9 mouse cellular contexts compared by ENCODE assay signal in genomic region chr11:113618303-113618671, GRCm38 (mm10). TPM values are rescaled to one million over a fixed set of nuclear protein-coding genes. Genes with fewer than 3 reads are reported as not detected.
DNase-seq lines count a peak whose midpoint lies in the region; ATAC-seq and TF ChIP-seq lines count a peak whose summit lies in the region.
"Had no signal": no experiment of that assay in that cellular context is flagged by ENCODE, and none has a peak within 500 bp of the region (broad histone marks: within the 10 kb centered on the region; RNA-seq: fewer than 3 reads in every experiment).

No protein-coding gene starts in this region.

- TF ChIP-seq POLR2A in MEL (IDR thresholded peaks at IDR 0.05; ENCODE audit: control insufficient read depth in 1 of 2, insufficient read depth in 1 of 2, low read depth in 1 of 2, low read length in 2 of 2, poor library complexity in 1 of 2) = no peak

- no peak for TF ChIP-seq EP300 in MEL (IDR thresholded peaks at IDR 0.05; ENCODE audit: low read depth in 1 of 2, low read length in 2 of 2)

- H3K4me3 ChIP-seq in heart, embryonic 14.5 days (ENCODE audit: control insufficient read depth in 1 of 2, insufficient read depth in 1 of 2, low read depth in 1 of 2, low read length in 2 of 2) = peak overlapping the region in 1 of 2 experiments; percentile 46; a peak in 3 of 4 replicates
- peak overlapping the region; percentile 56 to 62 for H3K4me3 ChIP-seq in MEL (ENCODE audit: control insufficient read depth in 1 of 2, insufficient read depth in 1 of 2, low read depth in 2 of 2, low read length in 2 of 2)
- peak overlapping the region; percentile 55 for H3K4me3 ChIP-seq in hindbrain, embryonic 13.5 days
- peak overlapping the region; percentile 46; the same call in 1 of the 2 replicates for H3K4me3 ChIP-seq in midbrain, embryonic 11.5 days (ENCODE audit: low read depth, low read length)

- H3K27ac ChIP-seq in heart, embryonic 14.5 days (replicated peaks in 1 of 2; ENCODE audit: control insufficient read depth in 1 of 2, insufficient read depth in 1 of 2, low read depth in 2 of 2, low read length in 2 of 2) = no peak overlapping the region
- H3K27ac ChIP-seq in MEL (ENCODE audit: control insufficient read depth, low read depth, low read length) = peak overlapping the region; percentile 59; the same call in 1 of the 2 replicates
- H3K27ac ChIP-seq in hindbrain, embryonic 13.5 days = peak overlapping the region; percentile 61; the same call in 1 of the 2 replicates
- no peak overlapping the region for H3K27ac ChIP-seq in midbrain, embryonic 11.5 days (ENCODE audit: low read depth, low read length)

- TF ChIP-seq RAD21 in MEL (IDR thresholded peaks at IDR 0.05; ENCODE audit: low read depth, low read length) = no peak

- no peak for TF ChIP-seq CTCF in MEL (IDR thresholded peaks at IDR 0.05 in 2 of 3, conservative IDR thresholded peaks at IDR 0.05 in 1 of 3; ENCODE audit: control insufficient read depth in 1 of 3, insufficient read depth in 1 of 3, low read depth in 2 of 3, low read length in 3 of 3, poor library complexity in 1 of 3, severe bottlenecking in 1 of 3)

- no peak for ATAC-seq in heart, embryonic 14.5 days (ENCODE audit: insufficient number of reproducible peaks, insufficient read depth, low FRiP score, low read depth)
- ATAC-seq in hindbrain, embryonic 13.5 days (ENCODE audit: low FRiP score) = no peak
- no peak for ATAC-seq in midbrain, embryonic 11.5 days (ENCODE audit: low FRiP score)

- no peaks in the 10 kb centered on the region for H3K9me3 ChIP-seq in heart, embryonic 14.5 days (ENCODE audit: control insufficient read depth, low read length)
- H3K9me3 ChIP-seq in MEL (replicated peaks; ENCODE audit: insufficient read depth, low read length) = no peaks in the 10 kb centered on the region
- no peaks in the 10 kb centered on the region for H3K9me3 ChIP-seq in hindbrain, embryonic 13.5 days
- no peaks in the 10 kb centered on the region for H3K9me3 ChIP-seq in midbrain, embryonic 11.5 days (ENCODE audit: control insufficient read depth, low read length)

- H3K9ac ChIP-seq in heart, embryonic 14.5 days (ENCODE audit: low read length) = peak overlapping the region; percentile 61
- peak overlapping the region; percentile 65 for H3K9ac ChIP-seq in MEL (ENCODE audit: control insufficient read depth, low read depth, low read length, poor library complexity, severe bottlenecking)
- peak overlapping the region; percentile 83 for H3K9ac ChIP-seq in hindbrain, embryonic 13.5 days
- H3K9ac ChIP-seq in midbrain, embryonic 11.5 days (ENCODE audit: low read length) = no peak overlapping the region

- H3K79me2 ChIP-seq in MEL (ENCODE audit: control insufficient read depth, insufficient read depth, low read length, poor library complexity) = no peaks in the 10 kb centered on the region; the same call in 1 of the 2 replicates

- peaks cover 47% of the 10 kb centered on the region for H3K27me3 ChIP-seq in heart, embryonic 14.5 days (ENCODE audit: control insufficient read depth, insufficient read depth, low read length)
- H3K27me3 ChIP-seq in MEL (ENCODE audit: control insufficient read depth in 1 of 2, insufficient read depth in 2 of 2, low read length in 2 of 2) = no peaks in the 10 kb centered on the region
- peaks cover 17% of the 10 kb centered on the region; the same call in 1 of the 2 replicates for H3K27me3 ChIP-seq in hindbrain, embryonic 13.5 days
- peaks cover 38% of the 10 kb centered on the region for H3K27me3 ChIP-seq in midbrain, embryonic 11.5 days (ENCODE audit: control insufficient read depth, insufficient read depth, low read length)

- peaks cover 9 to 14% of the 10 kb centered on the region in 2 experiments; a peak in 2 of 4 replicates for H3K4me1 ChIP-seq in heart, embryonic 14.5 days (ENCODE audit: control insufficient read depth in 2 of 2, insufficient read depth in 2 of 2, low read length in 2 of 2)
- H3K4me1 ChIP-seq in MEL (ENCODE audit: control insufficient read depth in 1 of 2, insufficient read depth in 2 of 2, low read length in 2 of 2) = peaks cover 0 to 4% of the 10 kb centered on the region in 2 experiments; a peak in 2 of 4 replicates
- H3K4me1 ChIP-seq in hindbrain, embryonic 13.5 days (replicated peaks) = peaks cover 43% of the 10 kb centered on the region
- H3K4me1 ChIP-seq in midbrain, embryonic 11.5 days (ENCODE audit: control insufficient read depth, insufficient read depth, low read length) = peaks cover 18% of the 10 kb centered on the region

- DNase-seq in heart, adult 9 months (ENCODE audit: low spot score in 2 of 2) = no peak
- DNase-seq in MEL (ENCODE audit: low read depth, low spot score) = no peak
- peak; percentile 85 for DNase-seq in midbrain, embryonic 11.5 days (ENCODE audit: low spot score, missing footprints)
- no peak for DNase-seq in embryo, embryonic 10.5 days (ENCODE audit: low spot score)
- DNase-seq in right cerebral cortex, postnatal 14 days = no peak
- no peak for DNase-seq in layer of hippocampus, adult 18-20 months (ENCODE audit: low spot score in 2 of 2)

- H3K4me2 ChIP-seq in heart, embryonic 14.5 days (ENCODE audit: low read length) = peak overlapping the region; percentile 88
- H3K4me2 ChIP-seq in hindbrain, embryonic 13.5 days = peak overlapping the region; percentile 86
- H3K4me2 ChIP-seq in midbrain, embryonic 11.5 days = peak overlapping the region; percentile 89

- no peaks in the 10 kb centered on the region for H3K36me3 ChIP-seq in heart, embryonic 14.5 days (ENCODE audit: control insufficient read depth, insufficient read depth, low read length)
- no peaks in the 10 kb centered on the region for H3K36me3 ChIP-seq in MEL (ENCODE audit: control insufficient read depth in 1 of 2, insufficient read depth in 2 of 2, low read length in 2 of 2)
- no peaks in the 10 kb centered on the region for H3K36me3 ChIP-seq in hindbrain, embryonic 13.5 days
- no peaks in the 10 kb centered on the region for H3K36me3 ChIP-seq in midbrain, embryonic 11.5 days (ENCODE audit: control insufficient read depth, insufficient read depth, low read length)

- WGBS in heart, embryonic 14.5 days = 34% methylated on average over 4 of the region's 4 CpGs
- WGBS in hindbrain, embryonic 13.5 days = 16% methylated on average over 4 of the region's 4 CpGs
- WGBS in midbrain, embryonic 11.5 days = 22% methylated on average over 4 of the region's 4 CpGs

TF ChIP-seq in MEL, 35 proteins besides CTCF, POLR2A, EP300 and RAD21:
- TF ChIP-seq POLR2AphosphoS5 (IDR thresholded peaks at IDR 0.05; ENCODE audit: borderline replicate concordance, low read depth, low read length) (no peak), GATA1 (IDR thresholded peaks at IDR 0.05; ENCODE audit: low read depth, low read length) (no peak), RCOR1 (IDR thresholded peaks at IDR 0.05; ENCODE audit: low read depth, low read length) (no peak), MXI1 (IDR thresholded peaks at IDR 0.05; ENCODE audit: low read depth, low read length) (no peak), TCF12 (IDR thresholded peaks at IDR 0.05; ENCODE audit: low read depth, low read length) (no peak), MAFK (IDR thresholded peaks at IDR 0.05; ENCODE audit: borderline replicate concordance, low read depth, low read length) (no peak), NELFE (IDR thresholded peaks at IDR 0.05; ENCODE audit: low read depth, low read length) (0 out of 2 replicates have a peak, but pooled peaks have one; percentile 19), CHD1 (IDR thresholded peaks at IDR 0.05; ENCODE audit: low read depth, low read length) (no peak), JUND (IDR thresholded peaks at IDR 0.05; ENCODE audit: low read depth, low read length) (peak; percentile 95), TBP (IDR thresholded peaks at IDR 0.05; ENCODE audit: low read depth, low read length) (no peak)
TF ChIP-seq in MEL: peak in this region for 2.

RNA-seq across cellular contexts. Expression of gene Sstr2, which starts 0.9 kb away (rescaled TPM):
- 0.18 and 0.24 TPM in 2 replicates for polyA plus RNA-seq in heart, embryonic 14.5 days (2014; fragmentation: Nextera tagmentation; extraction: Ambion mirVana)
- 0.26 and 0.77 TPM in 2 replicates for total RNA-seq in MEL (2012; rRNA removed)
- polyA plus RNA-seq in MEL (2012; ENCODE audit: insufficient read depth in 1 of 2, insufficient read length in 2 of 2, low read depth in 1 of 2, low replicate concordance in 2 of 2, missing spikeins in 1 of 2) = under 1 TPM in 1 of 2 experiments, not detected in 1; 0.82 TPM
- polyA plus RNA-seq in hindbrain, embryonic 13.5 days (2015; fragmentation: Nextera tagmentation; extraction: Ambion mirVana) = 32.8 and 34.9 TPM in 2 replicates
- 12.4 and 12.6 TPM in 2 replicates for polyA plus RNA-seq in midbrain, embryonic 11.5 days (2014; fragmentation: Nextera tagmentation; extraction: Ambion mirVana)
- total RNA-seq in layer of hippocampus, adult 18-20 months (2021) = 10 to 100 TPM; 19.5 to 26.1 TPM
- total RNA-seq: heart, postnatal 14 days had no signal

RNA-seq across cellular contexts. Expression of gene Cog1, which starts 30.7 kb away (rescaled TPM):
- polyA plus RNA-seq in heart, embryonic 14.5 days (2014; fragmentation: Nextera tagmentation; extraction: Ambion mirVana) = 17.0 and 20.1 TPM in 2 replicates
- total RNA-seq in MEL (2012; rRNA removed) = 26.4 and 29.4 TPM in 2 replicates
- polyA plus RNA-seq in MEL (2012; ENCODE audit: insufficient read depth in 1 of 2, insufficient read length in 2 of 2, low read depth in 1 of 2, low replicate concordance in 2 of 2, missing spikeins in 1 of 2) = 100 to 1,000 TPM in 1 of 2 experiments, 10 to 100 TPM in 1; 37.4 to 113 TPM
- 33.4 and 35.6 TPM in 2 replicates for polyA plus RNA-seq in hindbrain, embryonic 13.5 days (2015; fragmentation: Nextera tagmentation; extraction: Ambion mirVana)
- 30.0 and 30.1 TPM in 2 replicates for polyA plus RNA-seq in midbrain, embryonic 11.5 days (2014; fragmentation: Nextera tagmentation; extraction: Ambion mirVana)
- 10 to 100 TPM; 50.7 to 58.3 TPM for total RNA-seq in layer of hippocampus, adult 18-20 months (2021)

RNA-seq across cellular contexts. Expression of gene Slc39a11, which starts 31.6 kb away (rescaled TPM):
- 13.4 and 13.6 TPM in 2 replicates for polyA plus RNA-seq in heart, embryonic 14.5 days (2014; fragmentation: Nextera tagmentation; extraction: Ambion mirVana)
- 33.6 and 45.6 TPM in 2 replicates for total RNA-seq in MEL (2012; rRNA removed)
- 10 to 100 TPM in 1 of 2 experiments, not detected in 1; 34.2 TPM for polyA plus RNA-seq in MEL (2012; ENCODE audit: insufficient read depth in 1 of 2, insufficient read length in 2 of 2, low read depth in 1 of 2, low replicate concordance in 2 of 2, missing spikeins in 1 of 2)
- polyA plus RNA-seq in hindbrain, embryonic 13.5 days (2015; fragmentation: Nextera tagmentation; extraction: Ambion mirVana) = 32.2 and 34.2 TPM in 2 replicates
- 17.7 and 17.8 TPM in 2 replicates for polyA plus RNA-seq in midbrain, embryonic 11.5 days (2014; fragmentation: Nextera tagmentation; extraction: Ambion mirVana)
- 10 to 100 TPM; 20.4 to 25.4 TPM for total RNA-seq in layer of hippocampus, adult 18-20 months (2021)

Comparison
In these comparisons a context has a peak if more than half of its experiments do, and no peak if none do; other contexts are left out.
1. H3K27ac ChIP-seq: peak in MEL (single experiment) and hindbrain, embryonic 13.5 days (single experiment); none in heart, embryonic 14.5 days (0 of 2) and midbrain, embryonic 11.5 days (single experiment).
2. Peak in every context shown above with its lines, with median percentiles within 50 percentile points of each other: H3K4me2 ChIP-seq.